Mouse (Mus musculus) kidney, adult 8-10 months (tissue): ENCODE data around the gene Nod2.

Source experiments
- DNase-seq, 2 experiments: peaks; one replicate each; pipeline ENCODE4 v3.0.0; 2022

Gene Nod2

GRCm38 (mm10) chr8:88681046-88681445 lies 33.9 kb downstream of the Nod2 start:
- no peak for DNase-seq

GRCm38 (mm10) chr8:88683656-88684289 lies 36.7 kb downstream of the Nod2 start:
- DNase-seq: no peak

GRCm38 (mm10) chr8:88686226-88686905 lies 39.3 kb downstream of the Nod2 start:
- DNase-seq: no peak

- no peak for DNase-seq
These were observed 39.8 kb downstream of the Nod2 start for GRCm38 (mm10) chr8:88686906-88687235.

GRCm38 (mm10) chr8:88689151-88689550 lies 42.0 kb downstream of the Nod2 start:
- DNase-seq: peak in 1 of 2 experiments; percentile 32

GRCm38 (mm10) chr8:88689891-88690290 lies 42.8 kb downstream of the Nod2 start:
- DNase-seq: no peak

GRCm38 (mm10) chr8:88691342-88691948 lies 44.3 kb downstream of the Nod2 start:
- no peak for DNase-seq

- DNase-seq: no peak
These were observed 44.8 kb downstream of the Nod2 start for GRCm38 (mm10) chr8:88691961-88692360.

GRCm38 (mm10) chr8:88692866-88693265 lies 45.8 kb downstream of the Nod2 start:
- DNase-seq: no peak

GRCm38 (mm10) chr8:88693376-88693775 lies 46.3 kb downstream of the Nod2 start:
- DNase-seq: no peak

- DNase-seq: no peak
These were observed 47.2 kb downstream of the Nod2 start for GRCm38 (mm10) chr8:88694291-88694690.

- no peak for DNase-seq
These were observed 49.1 kb downstream of the Nod2 start for GRCm38 (mm10) chr8:88696228-88696627.

GRCm38 (mm10) chr8:88696721-88697641 lies 49.9 kb downstream of the Nod2 start, which contains the start of gene Cyld:
TSS of gene Cyld (plus strand) at chr8:88697028.
- peak; percentile 99 to 100 for DNase-seq

- DNase-seq: peak in 1 of 2 experiments; percentile 30
These were observed 50.5 kb downstream of the Nod2 start for GRCm38 (mm10) chr8:88697642-88698031.

- no peak for DNase-seq
These were observed 50.9 kb downstream of the Nod2 start for GRCm38 (mm10) chr8:88698048-88698447.

- peak in 1 of 2 experiments; percentile 21 for DNase-seq
These were observed 54.5 kb downstream of the Nod2 start for GRCm38 (mm10) chr8:88701611-88702010.

GRCm38 (mm10) chr8:88702816-88703215 lies 55.7 kb downstream of the Nod2 start:
- DNase-seq: no peak

- no peak for DNase-seq
These were observed 76.3 kb downstream of the Nod2 start for GRCm38 (mm10) chr8:88723256-88723963.
